Mouse (Mus musculus) lung, postnatal 10 days (tissue): ENCODE measurements around the gene Fam78a.

Experiments used
- DNase-seq: peaks from one replicate; pipeline ENCODE4 v3.0.0; 2021

Fam78a gene

GRCm38 (mm10) chr2:32084111-32084871 lies at the start of gene Fam78a:
Gene Fam78a, minus strand, starts transcription at chr2:32084857.
- DNase-seq, result no peak

- DNase-seq, result peak; percentile 90
Measured at GRCm38 (mm10) chr2:32134039-32134438, 49.4 kb upstream of the Fam78a start.

- peak; percentile 88 for DNase-seq
Measured at GRCm38 (mm10) chr2:32132567-32132992, 47.9 kb upstream of the Fam78a start.

GRCm38 (mm10) chr2:32131866-32132566 lies 47.4 kb upstream of the Fam78a start:
- DNase-seq, result no peak

DNA sequence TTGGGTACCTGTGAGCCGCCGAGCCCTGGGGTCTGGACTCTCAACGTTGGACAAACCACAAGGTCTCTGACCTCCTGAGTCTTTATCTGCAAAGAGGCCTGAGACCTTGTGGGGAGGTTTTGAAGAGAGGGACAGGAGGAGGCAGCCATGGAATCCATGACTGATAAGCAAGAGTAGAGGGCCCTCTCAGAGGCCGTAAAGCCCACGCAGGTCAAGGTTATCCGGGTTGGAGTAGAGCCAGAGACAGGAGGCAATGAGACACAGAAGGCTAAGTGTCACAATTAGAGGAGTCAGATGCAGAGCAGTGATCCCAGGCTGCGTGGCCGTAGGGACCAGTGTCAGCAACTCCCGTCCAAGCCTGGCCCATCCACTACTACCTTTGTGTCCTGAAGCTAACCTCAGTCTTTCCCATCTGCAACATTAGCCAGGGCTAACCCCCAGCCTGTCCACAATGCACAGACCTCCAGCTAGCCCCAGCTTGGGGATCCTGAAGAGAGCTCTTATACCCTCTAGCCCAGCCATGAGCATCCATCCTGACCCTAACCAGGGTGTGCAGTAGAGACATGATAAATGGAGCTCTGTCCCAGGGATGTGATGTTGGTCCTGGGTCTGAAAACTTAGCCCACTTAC lies 46.7 kb upstream of the Fam78a start:
- no peak for DNase-seq

DNA sequence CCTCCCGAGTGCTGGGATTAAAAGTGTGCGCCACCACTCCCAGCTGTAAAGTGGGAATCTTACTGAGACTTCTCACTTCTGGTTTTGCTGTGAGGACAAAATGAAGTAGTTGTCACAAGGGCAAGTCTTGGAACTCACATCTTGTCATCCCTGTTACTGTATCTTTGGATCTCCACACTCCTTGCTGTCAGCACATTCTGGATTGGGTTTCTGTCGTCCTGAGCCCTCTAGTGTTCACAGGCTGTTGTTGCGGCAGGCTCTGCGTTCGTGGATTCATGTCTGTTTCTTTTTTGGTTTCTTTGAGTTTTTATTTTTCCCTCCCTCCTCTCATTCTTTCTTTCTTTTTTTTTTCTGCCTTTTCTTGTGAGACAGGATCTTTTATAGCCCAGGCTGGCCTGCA lies 45.8 kb upstream of the Fam78a start:
- peak; percentile 75 for DNase-seq

DNA sequence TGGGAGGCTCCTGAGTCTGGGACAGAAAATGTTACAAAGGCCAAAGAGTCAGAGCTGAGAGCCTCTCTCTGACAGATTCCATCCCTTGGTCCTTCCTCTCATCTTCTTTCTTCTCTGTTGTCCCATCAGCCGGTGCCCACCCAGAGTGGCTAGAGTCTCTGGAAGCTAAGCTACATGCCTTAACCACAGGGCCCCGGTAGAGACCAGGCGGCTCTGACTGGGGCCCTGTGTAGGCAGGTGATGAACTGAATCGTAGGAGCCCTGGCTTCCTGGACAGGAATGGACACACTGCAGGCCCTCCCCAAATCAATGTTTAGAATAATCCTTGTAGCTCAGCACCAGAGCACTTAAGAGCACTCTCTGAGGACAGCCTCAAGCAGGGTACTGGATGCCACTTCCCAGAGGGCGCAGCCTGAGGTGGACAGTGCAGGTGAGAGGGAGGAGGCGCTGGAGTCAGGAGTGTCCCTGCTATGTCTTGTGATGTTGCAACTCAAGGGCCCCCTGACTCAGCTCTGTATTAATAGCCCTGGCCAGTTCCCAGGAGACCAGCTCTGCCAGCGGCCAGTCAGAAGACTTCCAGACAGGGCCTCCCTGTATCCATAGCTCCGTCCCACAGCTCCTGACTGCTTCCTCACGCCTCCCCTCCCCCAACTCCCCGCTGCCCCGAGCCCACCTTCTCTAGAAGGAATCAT lies 44.9 kb upstream of the Fam78a start:
- DNase-seq, result peak; percentile 26

- DNase-seq, result no peak
Measured at GRCm38 (mm10) chr2:32128536-32128841, 43.8 kb upstream of the Fam78a start.

DNA sequence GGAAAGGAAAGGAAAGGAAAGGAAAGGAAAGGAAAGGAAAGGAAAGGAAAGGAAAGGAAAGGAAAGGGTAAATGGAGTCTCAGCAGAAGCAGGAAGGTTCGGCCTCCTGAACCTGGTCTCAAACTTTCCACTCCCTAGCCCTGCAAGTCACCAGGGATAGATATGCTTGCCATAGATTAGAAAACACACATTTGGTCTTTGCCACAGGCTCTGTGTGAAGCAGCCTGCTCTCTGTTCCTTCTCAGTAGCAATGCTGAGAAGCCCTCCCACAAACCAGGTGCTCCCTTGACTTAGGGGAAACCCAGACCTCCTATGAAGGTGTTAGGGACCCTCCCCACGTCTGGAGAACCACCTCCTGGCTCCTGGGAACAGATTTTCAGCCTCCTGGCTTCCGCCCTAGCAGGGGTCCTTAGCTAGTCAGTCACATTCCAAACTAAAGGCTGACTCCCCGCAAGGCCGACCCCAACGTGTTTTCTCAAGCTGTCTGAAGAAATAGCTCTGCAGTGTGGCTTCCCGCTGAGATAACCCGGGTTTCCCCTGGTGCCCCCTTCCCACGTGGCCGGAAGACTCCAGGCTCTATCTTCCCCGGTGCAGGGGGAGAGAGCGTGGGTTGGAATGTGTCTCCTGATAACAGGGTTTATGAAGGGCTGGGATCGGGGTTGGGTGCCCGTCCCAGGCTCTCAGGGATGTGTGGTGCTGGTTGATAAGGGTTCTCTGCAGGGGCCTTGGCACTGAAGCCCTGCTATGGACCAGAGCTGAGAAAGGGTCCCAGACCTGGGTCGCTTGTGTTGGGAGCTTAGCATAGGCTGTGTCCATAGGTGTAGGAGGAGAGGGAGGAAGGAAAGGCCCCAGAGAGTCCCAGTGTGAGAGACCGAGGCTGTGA lies 43.2 kb upstream of the Fam78a start:
- DNase-seq, result no peak

GRCm38 (mm10) chr2:32121785-32122184 lies 37.1 kb upstream of the Fam78a start:
- no peak for DNase-seq

- no peak for DNase-seq
Measured at GRCm38 (mm10) chr2:32121150-32121549, 36.5 kb upstream of the Fam78a start.

DNA sequence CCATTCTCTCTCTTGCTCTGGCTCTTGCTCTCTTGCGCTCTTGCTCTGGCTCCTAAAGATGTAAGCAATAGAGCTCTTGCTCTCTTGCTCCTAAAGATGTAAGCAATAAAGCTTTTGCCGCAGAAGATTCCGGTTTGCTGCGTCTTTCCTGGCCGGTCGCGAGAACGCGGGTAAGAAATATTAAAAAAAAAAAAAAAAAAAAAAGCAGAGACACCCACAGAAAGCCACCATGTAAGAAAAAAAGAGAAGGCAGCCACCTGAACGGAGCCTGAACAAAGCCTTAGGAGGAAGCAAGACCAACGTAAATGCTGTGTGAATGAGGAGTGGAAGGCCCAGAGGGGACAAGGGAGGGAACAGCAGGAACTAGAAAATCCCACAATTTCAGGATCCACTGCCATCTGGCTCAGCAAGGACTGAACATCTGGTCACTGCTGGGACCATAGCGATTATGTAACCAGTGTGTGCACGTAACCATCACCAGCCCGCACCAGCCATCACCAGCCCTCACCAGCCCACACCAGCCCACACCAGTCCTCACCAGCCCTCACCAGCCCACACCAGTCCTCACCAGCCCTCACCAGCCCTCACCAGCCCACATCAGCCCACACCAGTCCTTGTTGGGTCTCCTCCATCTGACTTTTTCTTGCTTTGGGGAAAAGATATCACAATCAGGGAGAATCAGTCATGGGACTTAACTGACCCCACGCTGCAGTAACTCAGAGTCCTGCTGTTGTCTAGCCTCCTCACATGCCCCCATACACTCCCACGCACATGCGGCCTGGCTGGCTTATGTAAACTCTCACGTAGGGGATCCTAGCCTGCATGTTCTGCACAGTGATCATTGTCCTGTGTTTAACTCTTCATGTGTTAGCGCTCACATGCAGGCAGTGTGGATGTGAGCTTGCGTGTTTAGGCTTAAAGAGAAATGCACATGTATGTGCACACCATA lies 35.4 kb upstream of the Fam78a start:
- DNase-seq, result no peak

DNA sequence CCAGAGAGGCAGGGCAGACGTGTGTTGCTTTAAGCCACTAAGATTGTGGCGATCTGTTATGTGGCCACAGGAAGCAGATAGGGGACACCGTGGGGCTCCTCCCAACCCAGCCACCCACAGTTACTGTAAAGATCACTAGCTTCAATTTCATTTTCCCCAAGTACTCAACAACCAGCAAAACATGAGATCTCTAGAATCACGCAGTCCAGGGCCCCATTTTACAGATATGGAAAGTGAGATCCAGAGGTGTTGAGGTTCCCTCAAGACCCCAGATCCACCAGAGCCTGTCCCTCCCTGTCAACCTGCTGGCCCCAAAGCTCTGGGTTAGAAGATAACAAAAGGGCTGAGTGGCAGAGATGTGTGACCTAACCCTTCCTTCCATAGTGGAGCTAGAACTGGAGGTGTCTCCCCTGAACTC lies 31.2 kb upstream of the Fam78a start:
- no peak for DNase-seq

DNA sequence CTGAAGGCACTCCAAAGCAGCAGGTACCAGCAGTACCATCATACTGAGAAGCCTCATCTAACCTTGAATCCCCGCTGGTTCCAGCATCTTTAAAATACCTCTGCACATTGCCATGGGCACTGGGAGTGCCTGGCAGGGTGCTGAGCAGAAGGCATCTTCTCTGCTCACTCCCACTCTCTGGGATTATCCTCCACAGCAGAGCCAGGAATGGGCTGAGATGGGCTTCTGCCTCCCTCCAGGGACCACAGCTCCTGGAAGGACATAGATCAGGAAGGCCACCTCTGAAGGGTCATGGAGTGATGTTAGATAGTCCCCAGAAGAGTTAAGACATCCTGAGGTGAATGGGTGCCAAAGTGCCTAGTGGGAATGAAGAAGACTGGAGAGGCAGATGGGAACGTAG lies 27.9 kb upstream of the Fam78a start:
- DNase-seq, result no peak

GRCm38 (mm10) chr2:32111268-32111667 lies 26.6 kb upstream of the Fam78a start:
- no peak for DNase-seq

DNA sequence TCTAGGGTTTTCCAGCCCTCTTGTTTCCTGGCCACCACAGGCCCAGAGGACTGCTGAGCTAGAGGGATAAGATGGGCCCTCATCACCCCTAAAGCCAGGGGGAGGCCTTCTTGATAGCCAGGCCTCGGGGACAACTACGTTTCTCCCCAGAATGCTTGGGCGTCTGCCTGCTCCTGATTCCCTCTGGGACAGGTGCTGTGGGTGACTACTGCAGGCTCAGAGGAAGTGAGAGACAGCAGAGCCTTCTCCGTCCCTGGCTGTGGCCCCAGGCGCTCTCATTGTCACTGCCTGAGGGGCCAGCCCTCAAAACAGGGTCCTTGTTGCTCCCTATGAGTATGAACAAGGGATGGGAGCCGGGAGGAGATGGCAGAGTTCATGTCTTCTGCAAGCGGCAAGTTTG lies 21.3 kb upstream of the Fam78a start:
- DNase-seq, result no peak

GRCm38 (mm10) chr2:32105117-32105913 lies 20.7 kb upstream of the Fam78a start:
- no peak for DNase-seq

- DNase-seq, result no peak
Measured at GRCm38 (mm10) chr2:32104122-32104521, 19.5 kb upstream of the Fam78a start.

GRCm38 (mm10) chr2:32103557-32103956 lies 18.9 kb upstream of the Fam78a start:
- DNase-seq, result no peak

DNA sequence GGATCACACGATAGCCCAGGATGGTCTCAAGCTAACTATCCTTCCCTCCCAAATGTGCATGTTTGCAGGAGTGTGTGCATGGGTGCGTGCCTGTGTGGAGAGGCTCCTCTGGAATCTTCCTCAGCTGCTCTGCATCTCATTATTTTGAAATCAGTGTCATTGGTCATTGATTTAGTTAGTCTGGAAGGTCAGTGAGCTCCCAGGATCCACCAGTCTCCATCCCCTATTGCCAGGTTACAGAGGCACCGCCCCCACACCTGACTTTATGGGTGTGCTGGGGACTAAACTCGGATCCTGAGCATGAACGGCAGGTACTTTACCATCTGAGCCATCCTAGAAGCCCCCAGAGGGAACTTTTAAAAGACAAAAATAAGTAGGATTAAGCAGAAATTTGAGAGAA lies 18.3 kb upstream of the Fam78a start:
- no peak for DNase-seq

GRCm38 (mm10) chr2:32096122-32096420 lies 11.4 kb upstream of the Fam78a start:
- no peak for DNase-seq
